Mouse (Mus musculus): ENCODE measurements around the gene A930033H14Rik.

DNA sequence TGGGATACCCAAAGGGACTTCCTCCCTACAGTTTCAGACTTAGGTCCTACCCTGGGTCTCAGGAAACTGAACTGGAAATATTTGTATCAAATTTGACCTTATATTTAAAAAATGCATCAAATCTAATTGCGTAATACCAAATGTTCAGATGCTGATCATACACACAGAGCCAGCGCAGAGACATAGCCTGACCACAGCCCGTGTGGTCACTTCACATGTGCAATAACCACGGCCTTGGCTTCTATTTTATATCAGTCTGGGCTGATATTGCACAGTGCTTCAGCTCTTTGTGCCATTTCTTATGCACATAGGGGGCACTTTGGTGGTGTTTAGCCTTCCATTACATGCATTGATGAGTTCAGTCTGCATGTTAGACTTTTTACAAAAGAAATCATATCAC, 10.3 kb upstream of the A930033H14Rik start:
- TF ChIP-seq POLR2A (IDR thresholded peaks at IDR 0.05; ENCODE audit: borderline replicate concordance, control insufficient read depth, low read depth, low read length) = no peak
- no peak for TF ChIP-seq CTCF (IDR thresholded peaks at IDR 0.05; ENCODE audit: control insufficient read depth, insufficient read depth, low read length)
